Mouse (Mus musculus) neural tube, embryonic 10.5 days (tissue): ENCODE results near the gene Bpifb1.
"Not testable (repeated sequence)": the region's sequence is repeated elsewhere in the genome, so short reads cannot be mapped to it uniquely, and the experiment has no call there.

Experiments used
- DNase-seq: peaks from one replicate; pipeline ENCODE4 v3.0.0-alpha.2; 2017; ENCODE audit warnings: low spot score; ENCODE audit errors: extremely low spot score

Bpifb1 gene

DNA sequence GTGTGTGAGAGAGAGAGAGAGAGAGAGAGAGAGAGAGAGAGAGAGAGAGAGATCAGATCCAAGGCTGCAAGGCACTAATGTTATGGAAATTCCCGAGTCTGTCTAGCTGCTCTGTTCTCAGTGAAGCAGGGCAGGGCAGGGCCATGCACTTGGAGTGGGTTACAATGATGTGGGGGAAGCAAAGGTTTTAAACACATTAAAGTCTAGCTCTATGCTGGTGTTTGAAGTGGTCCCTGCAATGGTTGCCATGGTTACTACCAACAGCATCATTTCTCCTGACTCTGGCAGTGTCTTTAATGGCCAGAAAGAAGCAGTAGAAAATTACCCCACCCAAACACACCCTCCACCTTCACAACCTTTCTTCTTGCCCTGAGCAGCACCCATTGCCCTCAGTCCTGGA is 20.5 kb downstream of the Bpifb1 start:
- no peak for DNase-seq

DNA sequence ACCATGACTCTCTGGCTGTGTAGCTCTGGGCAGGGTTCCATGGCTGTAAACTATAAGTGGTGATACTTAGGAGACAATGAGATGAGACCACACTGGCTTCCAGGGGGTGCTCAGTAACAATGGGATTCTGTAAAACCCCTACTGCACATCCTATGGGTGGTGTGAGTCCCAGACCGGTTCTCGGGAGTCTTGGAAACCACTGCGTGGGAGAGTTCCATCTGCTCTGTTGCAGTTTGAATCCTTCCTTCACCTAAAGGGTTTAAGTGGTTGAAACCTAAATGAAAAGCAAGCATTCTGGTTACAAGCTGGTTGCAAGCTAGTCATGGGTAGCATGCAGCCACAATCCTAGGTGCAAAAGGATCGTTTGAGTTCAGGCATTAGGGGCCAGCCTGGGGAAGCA is 21.3 kb downstream of the Bpifb1 start:
- DNase-seq, result no peak

DNA sequence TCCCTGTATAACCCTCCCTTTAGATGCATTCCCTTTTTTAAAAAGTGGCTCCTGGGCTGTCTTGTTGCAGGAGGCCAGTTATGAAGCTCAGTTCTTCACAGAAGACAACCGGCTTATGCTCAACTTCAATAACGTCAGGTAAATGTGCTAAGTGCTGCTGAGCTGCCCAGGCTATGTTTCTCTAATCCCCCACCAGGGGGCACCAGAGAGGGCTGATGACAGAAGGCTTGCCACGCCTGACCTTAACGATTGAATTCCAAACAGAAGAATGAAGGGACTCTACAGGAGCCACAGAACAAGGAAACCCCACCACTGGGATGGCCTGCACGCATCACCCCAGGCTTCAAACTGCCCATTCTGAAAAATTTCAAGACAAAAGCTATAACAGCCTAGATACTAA is 24.6 kb downstream of the Bpifb1 start:
- DNase-seq, result peak; percentile 77

DNA sequence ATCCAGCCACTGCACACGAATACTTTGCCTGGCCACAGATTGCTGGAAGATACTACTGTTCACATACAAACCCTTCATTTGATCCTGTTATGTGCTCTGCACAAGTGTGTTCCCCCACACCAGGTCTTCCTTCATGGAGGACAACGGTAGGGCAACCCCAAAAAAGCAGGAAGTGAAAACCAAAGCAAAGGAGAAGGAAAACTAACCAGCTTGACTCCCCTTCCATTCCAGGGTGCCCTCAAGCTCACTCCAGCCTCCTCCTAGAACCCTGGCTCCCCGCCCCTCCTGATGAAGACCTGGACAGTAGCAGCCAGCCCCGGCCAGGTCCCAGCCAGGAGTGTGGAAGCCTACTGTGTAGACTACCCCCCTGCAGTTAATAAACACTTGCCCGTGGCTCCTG is 29.3 kb downstream of the Bpifb1 start:
- no peak for DNase-seq

DNA sequence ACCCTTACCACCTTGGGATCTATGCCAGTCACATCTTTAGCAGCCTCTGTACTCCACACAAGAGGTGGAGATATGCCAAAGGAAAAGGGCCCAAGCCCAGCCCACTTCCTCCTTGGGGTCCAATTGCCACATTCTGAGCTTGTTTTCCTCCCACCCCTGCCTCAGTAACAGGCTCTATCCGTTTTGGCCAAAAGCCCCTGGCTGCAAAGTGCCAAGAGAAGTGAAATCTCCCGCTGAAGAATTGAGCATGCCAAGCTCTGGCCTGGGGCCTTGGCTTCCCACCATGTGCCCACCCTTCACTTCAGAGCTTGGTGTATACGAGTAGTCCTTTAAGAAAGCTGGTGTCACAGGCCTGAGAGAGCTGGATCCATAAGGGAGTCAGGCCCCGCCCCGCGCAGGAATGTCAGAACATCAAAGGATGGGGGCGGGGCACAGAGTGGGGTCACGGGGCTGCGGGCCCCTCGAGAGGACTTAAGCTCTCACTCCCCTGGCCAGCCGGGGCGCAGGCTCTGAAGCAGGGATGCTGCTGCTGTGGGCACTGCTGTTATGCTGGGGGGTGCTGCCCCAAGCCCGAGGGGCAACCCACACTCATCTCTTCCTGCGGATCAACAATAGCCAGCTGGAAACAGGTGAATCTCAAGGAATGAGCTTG is 32.8 kb downstream of the Bpifb1 start, which contains the start of gene Bpifb5:
Gene Bpifb5, plus strand, starts transcription at position 478 of the 652 bp plus-strand sequence.
- peak; percentile 54 for DNase-seq

DNA sequence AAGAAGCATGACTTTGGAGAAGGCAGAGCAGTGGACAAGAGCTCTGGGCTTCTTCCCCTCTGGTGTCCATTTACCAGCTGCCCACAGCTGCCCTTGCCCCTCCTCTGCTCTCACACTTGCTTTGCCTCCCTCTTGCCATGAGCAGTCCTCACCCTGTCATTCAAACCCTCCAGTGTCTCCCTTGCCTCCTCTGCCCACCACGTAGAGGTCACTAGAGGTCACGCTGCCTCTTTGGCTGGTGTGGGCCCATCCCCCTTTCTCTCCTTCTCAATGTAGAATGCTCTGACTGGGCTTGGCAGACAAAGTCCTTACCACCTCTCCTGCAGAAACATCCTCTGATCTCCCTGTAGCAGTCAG is 33.3 kb downstream of the Bpifb1 start:
- peak; percentile 30 for DNase-seq

DNA sequence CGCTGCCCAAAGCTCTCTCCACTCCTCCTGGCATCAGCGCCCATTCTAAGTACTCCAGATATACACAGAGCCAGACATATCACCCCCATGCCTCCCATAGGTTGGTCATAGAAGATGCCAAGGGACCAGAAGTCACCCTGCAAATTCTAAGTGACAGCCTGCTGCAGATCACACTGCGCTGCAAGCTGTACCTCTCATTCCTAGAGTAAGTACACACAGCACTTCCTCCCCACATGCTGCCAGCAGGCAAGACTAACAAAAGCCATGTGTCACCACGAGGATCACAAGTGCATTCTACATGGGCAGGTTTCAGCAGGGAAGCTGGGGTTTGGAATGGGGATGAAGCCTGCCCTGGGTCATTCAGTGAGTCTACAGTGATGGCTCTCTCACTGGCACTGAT is 36.4 kb downstream of the Bpifb1 start:
- DNase-seq, result no peak

DNA sequence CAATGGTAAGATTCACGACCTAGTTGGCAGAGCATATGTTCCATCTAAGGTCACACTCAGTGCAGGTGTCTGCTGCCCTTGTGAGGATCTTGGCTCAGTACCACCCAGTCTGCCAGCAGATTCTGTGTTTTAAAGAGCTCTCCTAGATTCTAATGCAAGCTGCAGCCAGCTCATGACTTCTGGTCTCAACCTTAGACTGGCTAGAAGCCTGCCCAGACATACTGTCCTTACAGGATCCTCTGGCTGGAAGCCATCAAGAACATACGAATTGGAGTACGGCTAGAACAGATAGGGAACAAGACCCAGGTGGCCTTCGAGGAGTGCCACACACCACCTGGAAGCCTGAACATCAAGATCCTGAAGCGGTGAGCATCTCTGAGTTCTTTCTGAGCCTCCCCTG is 37.2 kb downstream of the Bpifb1 start:
- no peak for DNase-seq

DNA sequence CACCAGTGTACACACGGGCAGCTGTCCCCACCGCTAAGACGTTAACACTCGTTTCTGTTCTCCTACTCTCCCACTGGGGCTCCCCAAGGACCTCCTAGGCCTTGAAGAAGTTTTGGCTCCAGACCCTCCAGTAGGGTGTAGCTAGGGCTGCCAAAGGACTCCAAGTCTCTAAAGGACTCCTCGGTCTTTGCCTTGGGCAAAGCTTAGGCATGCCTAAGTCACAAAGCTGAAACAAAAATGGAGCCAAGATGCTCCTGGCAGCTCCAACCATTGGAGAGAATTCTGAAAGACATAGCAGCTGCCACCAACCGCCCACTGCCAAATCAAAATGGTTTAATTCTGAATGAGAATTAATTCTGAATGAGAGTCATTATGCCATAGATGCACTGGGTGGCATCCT is 42.8 kb downstream of the Bpifb1 start:
- no peak for DNase-seq

DNA sequence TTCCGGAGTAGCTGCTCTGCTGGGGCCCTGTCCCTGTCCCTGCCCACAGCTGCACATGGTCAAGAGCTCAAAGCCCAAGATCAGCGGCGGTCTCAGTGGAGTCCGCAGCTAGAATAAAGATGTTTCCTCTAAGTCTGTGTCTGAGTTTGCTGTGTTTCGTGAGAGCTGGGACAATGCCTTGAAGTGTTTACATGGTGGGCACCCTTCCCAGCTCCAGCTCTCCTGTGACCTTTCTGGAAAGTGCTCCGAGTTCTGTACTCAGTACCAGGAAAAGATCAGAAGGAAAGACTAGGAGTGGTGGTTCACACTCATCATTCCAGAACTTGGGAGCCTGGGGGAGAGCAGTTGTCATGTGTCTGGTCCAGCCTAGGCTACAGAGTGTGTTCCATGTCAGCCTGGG is 50.2 kb downstream of the Bpifb1 start:
- DNase-seq, result no peak

DNA sequence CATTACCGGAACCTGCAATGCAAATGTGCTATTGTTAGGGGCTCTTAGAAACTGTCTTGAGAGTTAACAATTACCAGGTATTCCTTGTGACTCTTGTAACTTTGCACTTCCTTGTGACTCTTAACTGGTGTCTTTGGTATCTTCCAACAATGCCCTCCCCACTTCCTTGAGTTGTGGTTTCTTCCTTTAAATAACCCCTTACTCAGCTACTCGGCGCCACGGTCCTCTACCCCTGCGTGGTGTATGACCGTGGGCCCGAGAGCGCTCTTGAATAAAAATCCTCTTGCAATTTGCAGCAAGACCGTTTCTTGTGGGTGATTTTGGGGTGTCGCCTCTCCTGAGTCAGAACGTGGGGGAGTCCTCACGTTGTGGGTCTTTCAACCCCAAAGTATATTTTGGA is 52.1 kb downstream of the Bpifb1 start:
- DNase-seq, result not testable (repeated sequence)

DNA sequence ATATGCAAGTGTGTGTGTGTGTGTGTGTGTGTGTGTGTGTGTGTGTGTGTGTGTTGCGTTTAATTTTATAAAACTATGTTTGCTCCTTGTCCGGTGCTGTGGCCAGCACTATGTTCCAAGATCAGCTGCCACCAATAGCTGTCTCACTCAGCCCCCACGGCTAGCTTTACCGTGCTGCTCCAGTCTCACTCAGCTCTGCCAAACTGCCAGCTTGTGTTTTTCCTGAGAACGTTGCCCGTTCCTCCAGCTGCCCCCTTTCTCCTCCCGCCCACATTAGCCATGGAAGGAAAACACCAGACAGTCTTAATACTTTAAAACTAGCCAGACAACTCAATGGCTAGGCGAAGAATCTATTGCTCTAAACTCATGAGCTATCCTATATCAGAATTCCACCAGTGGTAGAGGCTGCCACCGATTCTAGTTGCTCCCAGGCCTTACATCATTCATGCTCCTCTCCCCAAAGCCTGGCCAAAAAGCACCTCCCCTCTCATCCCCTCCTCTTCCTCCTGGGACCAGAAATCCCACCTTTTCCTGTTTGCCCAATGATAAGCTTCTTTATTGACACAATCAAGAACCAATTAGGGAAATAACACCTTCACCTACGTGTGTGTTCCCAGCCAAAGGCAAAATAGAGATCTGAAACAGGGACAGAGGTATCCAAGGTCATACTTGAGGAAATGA is 52.9 kb downstream of the Bpifb1 start:
- DNase-seq, result no peak

DNA sequence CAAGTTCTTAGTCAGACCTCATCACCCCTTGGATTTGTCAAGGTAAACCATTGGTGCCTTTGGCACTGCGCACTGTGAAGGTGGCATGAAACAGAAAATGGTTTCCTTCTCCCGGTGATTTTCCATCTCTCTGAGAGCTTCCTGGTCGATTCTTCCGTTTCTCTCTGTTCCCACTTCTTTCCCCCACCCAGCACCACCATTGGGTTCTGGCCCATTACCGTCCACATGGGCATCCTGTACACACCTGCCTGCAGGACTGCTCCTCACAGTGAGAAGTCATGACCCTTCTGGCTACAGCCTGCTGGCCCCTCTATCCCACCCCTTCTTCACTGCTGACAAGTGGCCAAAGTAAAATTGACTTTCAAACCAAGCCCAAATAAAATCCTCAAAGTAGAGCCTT is 54.7 kb downstream of the Bpifb1 start:
- DNase-seq, result no peak

DNA sequence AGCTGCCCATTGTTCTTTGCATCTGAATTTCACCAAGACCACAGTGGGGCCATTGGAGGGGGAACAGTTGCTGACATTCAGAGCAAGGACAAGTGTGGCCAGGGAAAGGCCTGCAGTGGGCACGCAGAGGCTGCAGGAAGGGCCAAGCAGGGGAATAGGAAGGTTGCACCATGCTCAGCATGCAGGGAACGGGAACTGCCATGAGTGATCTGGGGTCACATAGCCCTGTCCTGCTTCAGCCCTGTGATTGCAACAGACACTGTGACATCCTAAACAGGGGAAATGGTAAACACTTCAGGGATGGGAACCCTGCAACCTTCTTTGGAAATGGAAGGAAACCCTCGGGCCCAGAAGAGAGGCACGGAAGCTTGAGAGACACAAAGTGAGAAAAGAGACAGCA is 64.6 kb downstream of the Bpifb1 start:
- not testable (repeated sequence) for DNase-seq

DNA sequence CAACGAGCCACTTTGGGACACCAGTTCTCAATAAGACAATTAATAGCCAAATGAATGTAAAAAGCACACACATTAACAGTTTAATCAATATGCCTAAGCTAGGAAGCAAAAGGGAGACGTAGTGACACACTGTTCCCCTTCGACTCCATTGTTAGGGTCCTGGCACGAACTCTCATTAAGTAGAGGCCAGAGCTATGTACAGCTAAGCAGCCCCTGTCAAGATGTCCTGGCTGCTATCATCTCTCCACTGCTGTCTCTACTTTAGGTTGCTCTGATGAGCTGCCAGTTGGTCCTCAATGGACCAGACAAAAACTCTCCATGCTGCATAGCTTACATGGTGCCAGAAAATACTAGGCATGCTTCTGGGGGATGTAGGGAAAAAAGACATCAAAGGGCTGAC is 65.2 kb downstream of the Bpifb1 start:
- DNase-seq, result no peak

DNA sequence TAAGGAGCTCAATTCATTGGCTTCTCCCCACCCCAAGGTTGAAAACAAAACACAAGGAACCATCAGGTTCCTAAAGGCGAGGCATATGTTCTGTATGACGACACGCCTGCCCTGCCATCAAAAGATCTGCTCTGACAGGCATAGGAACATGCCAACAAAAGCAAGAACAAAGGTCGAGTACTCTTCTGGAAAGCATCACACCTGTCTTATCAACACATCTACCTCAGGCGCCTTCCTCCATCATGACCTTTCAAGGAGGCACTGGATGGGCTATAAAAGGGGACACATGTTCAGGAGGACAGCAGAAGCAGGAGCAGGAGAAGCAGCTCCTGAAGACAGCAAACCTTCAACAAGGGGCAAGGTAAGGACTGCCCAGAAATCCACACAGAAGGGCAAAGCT is 66.9 kb downstream of the Bpifb1 start, which contains the start of gene Bpifb9a:
Gene Bpifb9a, plus strand, starts transcription at position 301 of the 400 bp plus-strand sequence.
- DNase-seq, result not testable (repeated sequence)

DNA sequence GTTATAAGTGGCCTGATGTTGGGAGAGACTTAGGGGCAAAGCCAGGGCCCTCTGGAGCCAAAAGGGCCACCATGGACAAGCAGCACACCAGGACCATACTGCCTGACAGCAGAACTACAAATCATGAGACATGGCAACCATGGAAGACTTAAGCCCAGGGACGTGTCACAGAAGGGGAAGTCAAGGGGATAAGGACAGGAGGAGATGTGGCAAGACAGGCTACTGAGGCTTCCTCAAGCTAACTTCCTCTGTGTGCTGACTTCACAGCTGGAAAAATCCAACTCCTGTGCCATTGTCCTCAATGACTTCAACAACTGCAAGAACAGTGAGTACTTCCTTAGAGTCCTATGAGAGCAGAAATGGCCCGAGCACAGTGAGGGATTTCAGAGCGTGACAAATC is 73.8 kb downstream of the Bpifb1 start:
- not testable (repeated sequence) for DNase-seq
